Mouse (Mus musculus) forebrain, embryonic 16.5 days (tissue): ENCODE measurements around the gene Pgghg. TPM values are rescaled to one million over a fixed set of nuclear protein-coding genes. Genes with fewer than 3 reads are reported as not detected.

ENCODE experiments used
- ATAC-seq: fragments of 200-750 bp; cut with Nextera tagmentation; 2 replicates; pipeline ENCODE4 v1.8.0; 2017; ENCODE audit warnings: mild to moderate bottlenecking, moderate library complexity
- H3K27ac ChIP-seq: fragments of 300-500 bp; sonication (generic); 2 replicates; pipeline ENCODE4 v1.5.1; 2014; ENCODE audit warnings: low read length, control low read depth
- H3K27me3 ChIP-seq: fragments of 300-500 bp; sonication (generic); replicated peaks from 2 replicates; pipeline ENCODE4 v1.6.1; 2014; ENCODE audit warnings: low read length; ENCODE audit not compliant: control insufficient read depth, insufficient read depth
- H3K36me3 ChIP-seq: fragments of 300-500 bp; sonication (generic); 2 replicates; pipeline ENCODE4 v1.6.1; 2014; ENCODE audit not compliant: control insufficient read depth, insufficient read depth
- H3K4me1 ChIP-seq: fragments of 300-500 bp; sonication (generic); replicated peaks from 2 replicates; pipeline ENCODE4 v1.6.1; 2014; ENCODE audit warnings: low read length; ENCODE audit not compliant: control insufficient read depth, insufficient read depth
- H3K4me2 ChIP-seq: fragments of 300-500 bp; sonication (generic); 2 replicates; pipeline ENCODE4 v1.6.1; 2014; ENCODE audit warnings: mild to moderate bottlenecking, low read length, control low read depth
- H3K4me3 ChIP-seq: fragments of 300-500 bp; sonication (generic); replicated peaks from 2 replicates; pipeline ENCODE4 v1.5.1; 2014; ENCODE audit warnings: mild to moderate bottlenecking, low read length, control low read depth
- H3K9ac ChIP-seq: fragments of 300-500 bp; sonication (generic); replicated peaks from 2 replicates; pipeline ENCODE4 v1.6.1; 2014; ENCODE audit warnings: low read depth, low read length, control low read depth
- H3K9me3 ChIP-seq: fragments of 300-500 bp; sonication (generic); 2 replicates; pipeline ENCODE4 v1.6.1; 2016; ENCODE audit warnings: low read length; ENCODE audit not compliant: control insufficient read depth
- WGBS: fragments of 180-500 bp; shearing (Covaris S2); extraction: QIAGEN DNeasy Blood & Tissue Kit; methylation state at CpG from one replicate; pipeline ENCODE4 v1.1.7; 2014; 5-methylcytosine and 5-hydroxymethylcytosine counted together
- polyA plus RNA-seq: library from polyadenylated mRNA; unstranded; fragments of >200 nt; fragmentation: Nextera tagmentation; extraction: Ambion mirVana; gene quantifications from 2 replicates; pipeline ENCODE4 v1.2.1, GENCODE M21; 2015

Gene Pgghg
- polyA plus RNA-seq, 1 experiment from 2014 or later, result 8.9 TPM

DNA sequence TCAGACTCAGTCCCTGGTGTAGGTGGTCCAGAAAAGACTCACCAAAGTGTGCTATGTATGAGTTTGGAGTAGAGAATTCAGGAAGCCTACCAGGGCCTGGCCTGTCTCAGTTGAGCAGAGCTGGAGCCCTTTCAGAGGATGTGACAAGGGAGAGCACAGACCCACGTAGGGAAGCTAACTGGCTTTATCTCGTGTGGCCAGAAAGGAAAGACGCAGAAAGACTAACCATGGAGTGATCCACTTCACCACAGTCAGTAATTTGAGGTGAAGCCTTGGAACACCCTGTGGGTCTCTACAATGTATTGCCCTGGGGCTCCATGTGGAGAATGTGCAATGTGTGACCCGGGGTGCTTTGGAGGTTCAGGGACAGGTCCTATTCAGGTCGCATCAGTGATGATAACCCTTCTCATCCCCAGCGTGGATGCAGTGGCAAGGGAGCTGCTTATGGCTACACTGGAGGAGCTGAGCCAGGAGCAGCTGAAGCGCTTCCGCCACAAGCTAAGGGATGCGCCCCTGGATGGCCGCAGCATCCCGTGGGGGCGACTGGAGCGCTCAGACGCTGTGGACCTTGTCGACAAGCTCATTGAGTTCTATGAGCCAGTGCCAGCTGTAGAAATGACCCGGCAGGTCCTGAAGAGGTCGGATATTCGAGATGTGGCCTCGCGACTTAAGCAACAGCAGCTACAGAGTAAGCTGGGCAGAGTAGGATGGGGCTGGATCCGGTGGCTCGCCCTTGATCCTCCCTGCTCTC lies 19.8 kb upstream of the Pgghg start:
- Histone ChIP-seq H3K9ac (no peak overlapping the region), H3K27ac (no peak overlapping the region), H3K36me3 (no peaks in the 10 kb centered on the region), H3K4me2 (no peak overlapping the region), H3K9me3 (no peaks in the 10 kb centered on the region), H3K4me1 (peaks cover 16% of the 10 kb centered on the region), H3K4me3 (no peak overlapping the region), H3K27me3 (peaks cover 49% of the 10 kb centered on the region)
- WGBS, result 29% methylated on average over 22 of the region's 22 CpGs
- ATAC-seq, result no peak

DNA sequence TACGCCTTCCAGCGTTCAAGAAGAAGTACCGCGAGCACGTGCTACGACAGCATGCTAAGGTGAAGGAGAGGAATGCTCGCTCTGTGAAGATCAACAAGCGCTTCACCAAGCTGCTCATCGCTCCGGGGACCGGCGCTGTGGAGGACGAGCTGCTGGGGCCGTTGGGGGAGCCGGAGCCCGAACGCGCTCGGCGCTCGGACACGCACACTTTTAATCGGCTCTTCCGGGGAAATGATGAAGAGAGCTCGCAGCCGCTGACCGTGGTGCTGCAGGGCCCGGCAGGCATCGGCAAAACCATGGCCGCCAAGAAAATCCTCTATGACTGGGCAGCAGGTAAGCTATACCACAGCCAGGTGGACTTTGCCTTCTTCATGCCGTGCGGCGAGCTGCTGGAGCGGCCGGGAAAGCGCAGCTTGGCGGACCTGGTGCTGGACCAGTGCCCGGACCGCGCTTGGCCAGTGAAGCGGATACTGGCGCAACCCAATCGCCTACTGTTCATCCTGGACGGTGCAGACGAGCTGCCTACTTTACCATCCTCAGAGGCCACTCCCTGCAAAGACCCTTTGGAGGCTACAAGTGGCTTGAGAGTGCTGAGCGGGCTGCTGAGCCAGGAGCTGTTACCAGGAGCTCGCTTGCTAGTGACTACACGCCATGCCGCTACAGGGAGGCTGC lies 18.7 kb upstream of the Pgghg start:
- H3K36me3 ChIP-seq, result no peaks in the 10 kb centered on the region
- H3K9ac ChIP-seq, result peak overlapping the region; percentile 39
- WGBS, result under 1% methylated on average over 49 of the region's 49 CpGs
- peaks cover 49% of the 10 kb centered on the region for H3K27me3 ChIP-seq
- peak; percentile 62 for ATAC-seq
- H3K4me3 ChIP-seq, result peak overlapping the region; percentile 48
- peaks cover 16% of the 10 kb centered on the region for H3K4me1 ChIP-seq
- no peak overlapping the region for H3K27ac ChIP-seq
- H3K4me2 ChIP-seq, result peak overlapping the region; percentile 92
- no peaks in the 10 kb centered on the region for H3K9me3 ChIP-seq

DNA sequence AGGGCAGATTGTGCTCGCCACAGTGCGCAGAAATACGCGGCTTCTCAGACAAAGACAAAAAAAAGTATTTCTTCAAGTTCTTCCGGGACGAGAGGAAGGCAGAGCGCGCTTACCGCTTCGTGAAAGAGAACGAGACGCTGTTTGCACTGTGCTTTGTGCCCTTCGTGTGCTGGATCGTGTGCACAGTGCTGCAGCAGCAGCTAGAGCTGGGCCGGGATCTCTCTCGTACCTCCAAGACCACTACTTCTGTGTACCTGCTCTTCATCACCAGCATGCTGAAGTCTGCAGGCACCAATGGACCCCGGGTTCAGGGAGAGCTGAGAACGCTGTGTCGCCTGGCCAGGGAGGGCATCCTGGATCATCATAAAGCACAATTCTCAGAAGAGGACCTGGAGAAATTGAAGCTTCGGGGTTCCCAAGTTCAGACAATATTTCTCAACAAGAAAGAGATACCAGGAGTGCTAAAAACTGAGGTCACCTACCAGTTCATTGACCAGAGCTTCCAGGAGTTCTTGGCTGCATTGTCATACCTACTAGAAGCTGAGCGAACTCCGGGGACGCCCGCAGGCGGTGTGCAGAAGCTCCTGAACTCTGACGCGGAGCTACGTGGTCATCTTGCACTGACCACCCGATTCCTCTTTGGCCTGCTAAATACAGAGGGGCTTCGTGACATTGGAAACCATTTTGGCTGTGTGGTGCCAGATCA lies 18.0 kb upstream of the Pgghg start:
- Histone ChIP-seq H3K4me2 (peak overlapping the region; percentile 92), H3K27ac (no peak overlapping the region), H3K9ac (peak overlapping the region; percentile 39), H3K27me3 (peaks cover 49% of the 10 kb centered on the region), H3K4me1 (peaks cover 16% of the 10 kb centered on the region), H3K36me3 (no peaks in the 10 kb centered on the region), H3K9me3 (no peaks in the 10 kb centered on the region), H3K4me3 (peak overlapping the region; percentile 48)
- peak; percentile 38 for ATAC-seq
- WGBS, result 21% methylated on average over 30 of the region's 30 CpGs

DNA sequence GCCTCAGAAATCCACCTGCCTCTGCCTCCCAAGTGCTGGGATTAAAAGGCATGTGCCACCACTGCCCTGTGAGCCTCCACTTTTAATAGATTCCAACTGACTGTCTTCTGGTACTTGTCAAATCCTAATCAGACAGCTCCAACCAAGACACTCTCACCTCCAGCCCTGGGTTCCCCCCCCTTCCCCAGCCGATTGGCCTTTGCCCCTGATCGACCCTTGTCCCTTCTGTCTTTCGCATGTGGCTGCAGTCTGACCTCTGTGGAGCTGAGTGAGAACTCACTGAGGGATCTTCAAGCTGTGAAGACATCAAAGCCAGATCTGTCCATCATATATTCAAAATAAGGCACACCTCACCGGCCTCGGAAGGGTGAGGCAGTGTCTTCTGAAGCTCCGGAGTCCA lies 14.0 kb upstream of the Pgghg start:
- H3K4me2 ChIP-seq, result no peak overlapping the region
- H3K27ac ChIP-seq, result no peak overlapping the region
- H3K9me3 ChIP-seq, result no peaks in the 10 kb centered on the region
- H3K36me3 ChIP-seq, result no peaks in the 10 kb centered on the region
- ATAC-seq, result no peak
- 92% methylated on average over 6 of the region's 6 CpGs for WGBS
- peaks cover 23% of the 10 kb centered on the region for H3K27me3 ChIP-seq
- peaks cover 13% of the 10 kb centered on the region for H3K4me1 ChIP-seq
- no peak overlapping the region for H3K4me3 ChIP-seq
- H3K9ac ChIP-seq, result no peak overlapping the region

DNA sequence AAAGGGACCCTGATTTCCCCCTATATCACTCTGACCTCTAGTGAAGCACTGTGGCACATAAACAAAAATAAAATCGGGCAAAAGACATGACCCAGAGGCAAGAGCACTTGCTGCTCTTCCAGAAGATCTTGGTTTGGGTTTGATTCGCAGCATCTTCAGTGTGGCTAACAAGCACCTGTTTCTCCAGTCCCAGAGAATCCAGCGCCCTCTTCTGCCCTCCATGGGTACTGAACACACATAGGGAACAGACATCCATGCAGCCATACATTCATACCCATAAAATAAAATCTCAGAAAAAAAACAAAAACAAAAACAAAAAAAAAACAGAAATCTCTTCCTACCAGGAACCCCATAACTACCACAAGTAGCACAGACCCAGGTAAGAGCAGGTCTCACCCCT lies 2.8 kb upstream of the Pgghg start:
- H3K27ac ChIP-seq, result no peak overlapping the region
- H3K9ac ChIP-seq, result no peak overlapping the region
- 50% methylated on average over 3 of the region's 3 CpGs for WGBS
- H3K4me2 ChIP-seq, result no peak overlapping the region
- no peaks in the 10 kb centered on the region for H3K27me3 ChIP-seq
- no peak for ATAC-seq
- peaks cover 11% of the 10 kb centered on the region for H3K4me1 ChIP-seq
- no peaks in the 10 kb centered on the region for H3K9me3 ChIP-seq
- no peaks in the 10 kb centered on the region for H3K36me3 ChIP-seq
- no peak overlapping the region for H3K4me3 ChIP-seq

DNA sequence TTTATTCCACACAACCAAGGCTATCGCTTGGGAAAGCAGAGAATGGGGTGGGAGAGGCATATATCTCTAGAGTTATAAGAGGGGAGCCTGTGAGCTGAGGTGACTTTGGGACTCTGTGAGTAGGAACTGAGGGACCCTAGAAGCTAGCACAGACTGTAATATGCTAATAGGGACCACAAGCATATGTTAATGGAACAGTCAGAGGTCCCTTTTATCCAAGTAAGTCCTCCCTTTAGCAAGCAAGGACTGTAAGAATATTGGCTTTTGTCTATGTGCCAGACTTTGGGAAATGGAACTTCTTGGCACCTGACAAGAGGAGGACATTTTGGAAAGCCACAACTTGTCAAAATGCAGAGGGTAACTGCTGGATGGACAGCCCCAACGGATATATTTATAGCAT lies 2.3 kb upstream of the Pgghg start:
- no peak overlapping the region for H3K4me3 ChIP-seq
- no peaks in the 10 kb centered on the region for H3K9me3 ChIP-seq
- H3K4me2 ChIP-seq, result no peak overlapping the region
- ATAC-seq, result no peak
- 21% methylated on average over 2 of the region's 2 CpGs for WGBS
- H3K4me1 ChIP-seq, result peaks cover 11% of the 10 kb centered on the region
- no peaks in the 10 kb centered on the region for H3K27me3 ChIP-seq
- H3K9ac ChIP-seq, result no peak overlapping the region
- H3K27ac ChIP-seq, result no peak overlapping the region
- no peaks in the 10 kb centered on the region for H3K36me3 ChIP-seq

DNA sequence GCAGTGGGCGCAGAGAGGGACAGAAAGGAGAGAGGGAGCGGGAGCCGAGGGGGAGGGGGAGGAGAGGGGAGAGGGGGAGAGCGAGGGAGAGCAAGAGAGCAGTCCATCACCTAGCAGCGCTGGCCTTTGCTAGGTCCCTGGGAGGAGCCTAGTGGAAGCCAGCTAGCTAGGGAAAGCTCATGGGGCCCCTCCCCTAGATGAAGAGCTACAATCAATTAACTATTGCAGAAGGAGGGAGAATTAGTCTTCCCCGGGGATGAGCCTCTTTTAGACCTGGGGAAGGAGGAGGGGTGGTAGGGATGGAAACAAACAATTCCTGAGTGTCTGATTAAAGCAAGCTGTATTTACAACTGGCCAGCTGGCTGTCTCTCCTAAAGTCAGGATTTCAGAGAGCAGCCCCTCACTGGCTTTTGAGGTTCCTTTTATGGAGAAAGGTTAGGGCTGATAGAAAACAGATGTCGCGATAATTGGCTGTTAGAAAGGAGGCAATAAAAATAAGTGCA lies 1.5 kb upstream of the Pgghg start:
- no peak overlapping the region for H3K4me2 ChIP-seq
- H3K36me3 ChIP-seq, result no peaks in the 10 kb centered on the region
- ATAC-seq, result no peak
- H3K9ac ChIP-seq, result no peak overlapping the region
- no peak overlapping the region for H3K4me3 ChIP-seq
- 23% methylated on average over 5 of the region's 8 CpGs for WGBS
- no peaks in the 10 kb centered on the region for H3K27me3 ChIP-seq
- H3K4me1 ChIP-seq, result peaks cover 11% of the 10 kb centered on the region
- H3K27ac ChIP-seq, result no peak overlapping the region
- no peaks in the 10 kb centered on the region for H3K9me3 ChIP-seq

DNA sequence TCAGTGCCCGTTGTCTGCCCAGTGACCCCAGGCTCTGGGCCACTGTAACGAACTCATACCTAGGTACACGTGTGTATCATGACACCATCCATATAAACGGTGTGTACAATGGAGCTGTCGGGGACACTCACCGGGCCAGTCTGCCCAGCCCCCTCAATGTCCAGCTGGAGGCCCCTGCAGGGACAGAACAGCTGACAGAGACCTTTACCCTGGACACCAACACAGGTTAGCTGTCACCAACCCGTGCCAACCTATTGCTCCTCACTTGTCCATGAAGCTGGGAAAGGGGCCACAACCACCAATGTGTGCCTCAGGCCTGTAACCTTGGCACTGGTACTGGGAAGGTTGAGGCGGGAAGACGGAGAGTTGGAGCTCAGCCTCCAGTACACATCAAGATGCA lies 1.1 kb downstream of the Pgghg start:
- H3K9me3 ChIP-seq, result no peaks in the 10 kb centered on the region
- H3K4me3 ChIP-seq, result peak overlapping the region; percentile 54
- H3K9ac ChIP-seq, result peak overlapping the region; percentile 55
- no peak for ATAC-seq
- no peaks in the 10 kb centered on the region for H3K27me3 ChIP-seq
- WGBS, result 69% methylated on average over 9 of the region's 9 CpGs
- H3K36me3 ChIP-seq, result no peaks in the 10 kb centered on the region
- no peak overlapping the region for H3K27ac ChIP-seq
- peak overlapping the region; percentile 65 for H3K4me2 ChIP-seq
- H3K4me1 ChIP-seq, result peaks cover 11% of the 10 kb centered on the region

DNA sequence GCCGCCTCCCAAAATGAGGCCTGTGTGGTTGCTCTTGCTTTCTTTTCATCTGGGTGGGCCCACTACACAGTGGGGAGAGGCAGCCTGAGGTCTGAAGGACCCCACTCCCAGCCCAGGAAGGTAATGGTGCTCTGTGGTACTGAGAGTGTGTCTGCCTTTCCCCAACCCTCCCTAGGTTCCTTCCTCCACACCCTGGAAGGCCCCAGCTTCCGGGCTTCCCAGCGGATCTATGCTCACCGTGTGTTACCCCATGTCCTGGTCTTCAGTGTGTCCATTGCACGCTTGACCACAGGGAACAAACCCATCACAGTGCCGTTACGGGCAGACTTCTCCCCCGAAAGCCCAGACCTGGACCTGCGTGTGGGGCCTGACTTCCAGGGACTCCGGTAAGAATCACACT lies 1.6 kb downstream of the Pgghg start:
- H3K4me2 ChIP-seq, result no peak overlapping the region
- no peak overlapping the region for H3K4me3 ChIP-seq
- ATAC-seq, result no peak
- no peak overlapping the region for H3K9ac ChIP-seq
- no peaks in the 10 kb centered on the region for H3K36me3 ChIP-seq
- peaks cover 11% of the 10 kb centered on the region for H3K4me1 ChIP-seq
- H3K9me3 ChIP-seq, result no peaks in the 10 kb centered on the region
- WGBS, result 94% methylated on average over 10 of the region's 10 CpGs
- no peaks in the 10 kb centered on the region for H3K27me3 ChIP-seq
- no peak overlapping the region for H3K27ac ChIP-seq
